Mouse (Mus musculus): ENCODE measurements around the gene Itgb2. TPM values are rescaled to one million over a fixed set of nuclear protein-coding genes. Genes with fewer than 3 reads are reported as not detected.
A peak's percentile ranks its signal among the peaks of the same experiment; 100 is the strongest.

The Itgb2 gene
- polyA plus RNA-seq, 1 experiment: 17.4 TPM

DNA sequence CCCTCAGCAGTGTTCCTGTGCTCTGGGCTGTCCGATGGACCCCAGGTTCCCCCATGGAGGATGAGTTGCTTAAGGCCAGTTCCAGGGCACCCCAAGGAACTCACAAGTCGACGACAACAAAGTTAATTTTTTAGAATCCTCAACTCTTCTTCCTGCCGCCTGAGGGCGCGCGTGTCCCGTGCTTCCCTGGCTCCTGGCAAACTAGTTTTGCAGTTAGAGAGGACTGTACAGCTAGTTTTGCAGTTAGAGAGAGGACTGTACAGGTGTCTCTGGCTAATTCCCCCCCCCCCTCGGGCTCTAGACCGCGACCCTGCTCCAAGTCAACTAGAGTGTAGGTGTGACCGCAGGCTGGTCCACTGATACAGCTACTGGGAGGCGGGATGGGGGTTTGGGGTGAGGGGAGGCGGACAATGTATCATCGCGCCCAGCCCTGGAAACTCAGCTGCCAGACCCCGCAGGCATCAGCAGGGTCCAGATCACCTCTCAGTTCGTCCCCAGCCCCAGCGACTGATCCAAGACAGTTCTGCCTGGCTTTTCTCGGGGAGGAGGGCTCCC, 12.9 kb upstream of the Itgb2 start:
- H3K27ac ChIP-seq (ENCODE audit: insufficient read depth, low read depth, low read length): no peak overlapping the region
- H3K36me3 ChIP-seq (ENCODE audit: control insufficient read depth, insufficient read depth, low read length): peaks cover 7% of the 10 kb centered on the region; the same call in 1 of the 2 replicates
- H3K4me1 ChIP-seq (ENCODE audit: control insufficient read depth, insufficient read depth, insufficient read length, low read length): peaks cover 8% of the 10 kb centered on the region; the same call in 1 of the 2 replicates
- no peak for TF ChIP-seq POLR2A (IDR thresholded peaks at IDR 0.05; ENCODE audit: low read depth, low read length)
- TF ChIP-seq CTCF (IDR thresholded peaks at IDR 0.05; ENCODE audit: extremely low read depth, insufficient read length, insufficient replicate concordance, low read depth, low read length): peak; percentile 96
- no peaks in the 10 kb centered on the region for H3K27me3 ChIP-seq (ENCODE audit: control insufficient read depth, insufficient read depth, low read length)
- 21% methylated on average over 20 of the region's 20 CpGs for WGBS
- no peak overlapping the region for H3K4me3 ChIP-seq (ENCODE audit: low read depth, low read length)

DNA sequence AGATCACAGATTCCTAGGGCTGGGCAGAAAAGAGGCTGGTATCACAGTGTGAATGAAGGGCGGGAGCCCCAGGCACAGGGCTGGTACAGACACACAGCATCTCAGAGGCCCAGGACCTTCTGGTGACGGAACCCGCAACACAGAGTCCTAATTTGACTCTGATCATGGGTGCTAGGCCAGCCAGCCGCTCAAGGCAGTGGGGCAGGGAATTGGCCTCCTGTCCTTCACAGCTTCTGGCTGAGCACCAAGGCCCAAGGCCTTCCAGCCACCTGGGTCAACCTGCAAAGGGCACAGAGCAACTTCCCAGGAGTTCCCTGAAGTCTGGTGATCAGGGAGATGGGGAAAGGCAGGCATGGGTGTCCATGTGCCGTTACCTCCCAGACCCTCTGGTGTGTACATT, 12.3 kb upstream of the Itgb2 start:
- 94% methylated on average over 5 of the region's 5 CpGs for whole genome bisulfite sequencing
- Histone ChIP-seq H3K36me3 (ENCODE audit: control insufficient read depth, insufficient read depth, low read length) (peaks cover 4% of the 10 kb centered on the region; the same call in 1 of the 2 replicates), H3K4me1 (ENCODE audit: control insufficient read depth, insufficient read depth, insufficient read length, low read length) (peaks cover 8% of the 10 kb centered on the region; the same call in 1 of the 2 replicates), H3K27ac (ENCODE audit: insufficient read depth, low read depth, low read length) (no peak overlapping the region), H3K4me3 (ENCODE audit: low read depth, low read length) (no peak overlapping the region), H3K27me3 (ENCODE audit: control insufficient read depth, insufficient read depth, low read length) (no peaks in the 10 kb centered on the region)
- TF ChIP-seq POLR2A (IDR thresholded peaks at IDR 0.05; ENCODE audit: low read depth, low read length): no peak
- no peak for TF ChIP-seq CTCF (IDR thresholded peaks at IDR 0.05; ENCODE audit: extremely low read depth, insufficient read length, insufficient replicate concordance, low read depth, low read length)

DNA sequence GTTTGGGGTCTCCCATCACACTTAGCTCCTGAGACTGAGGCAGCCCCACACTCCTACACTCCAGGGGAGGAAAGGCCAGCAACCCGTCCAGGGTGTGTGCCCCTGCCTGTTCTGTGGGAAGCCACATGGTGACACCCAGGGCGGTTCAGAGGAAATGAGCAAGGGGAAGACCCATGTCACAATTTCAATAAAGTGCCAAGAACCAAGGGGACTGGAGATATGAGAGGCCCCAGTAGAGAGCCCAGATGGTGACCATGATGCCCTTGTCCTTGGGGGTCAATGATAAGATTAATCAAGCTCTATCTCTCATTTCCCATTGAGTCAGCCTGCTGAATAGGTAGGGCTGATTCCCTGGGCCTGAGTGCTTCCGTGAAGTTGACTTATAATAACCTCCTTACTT, 10.9 kb upstream of the Itgb2 start:
- H3K4me3 ChIP-seq (ENCODE audit: low read depth, low read length): no peak overlapping the region
- H3K27me3 ChIP-seq (ENCODE audit: control insufficient read depth, insufficient read depth, low read length): no peaks in the 10 kb centered on the region
- no peak overlapping the region for H3K27ac ChIP-seq (ENCODE audit: insufficient read depth, low read depth, low read length)
- H3K4me1 ChIP-seq (ENCODE audit: control insufficient read depth, insufficient read depth, insufficient read length, low read length): peaks cover 8% of the 10 kb centered on the region; the same call in 1 of the 2 replicates
- TF ChIP-seq CTCF (IDR thresholded peaks at IDR 0.05; ENCODE audit: extremely low read depth, insufficient read length, insufficient replicate concordance, low read depth, low read length) (no peak), POLR2A (IDR thresholded peaks at IDR 0.05; ENCODE audit: low read depth, low read length) (no peak)
- WGBS: 77% methylated on average over 3 of the region's 3 CpGs
- no peaks in the 10 kb centered on the region for H3K36me3 ChIP-seq (ENCODE audit: control insufficient read depth, insufficient read depth, low read length)

DNA sequence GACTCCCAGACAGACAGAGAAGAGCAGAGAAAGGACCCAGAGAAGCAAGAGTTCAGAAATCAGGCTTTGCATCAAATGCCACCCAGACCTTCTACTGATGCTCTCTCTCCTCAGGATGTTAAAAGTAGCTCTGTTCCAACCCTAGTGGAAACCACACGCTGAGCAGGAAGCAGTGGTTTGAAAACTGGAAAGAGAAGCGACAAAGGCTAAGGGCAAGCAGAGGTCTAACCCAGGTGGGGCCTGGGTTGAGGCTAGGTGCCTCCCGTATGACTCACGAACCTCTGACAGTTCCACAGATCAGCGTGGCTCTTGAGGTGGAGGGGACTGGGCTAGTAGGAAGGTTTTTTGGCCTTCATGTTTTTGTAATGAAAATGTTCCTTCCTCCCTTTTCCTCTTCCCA, 9.6 kb upstream of the Itgb2 start:
- WGBS: 70% methylated on average over 5 of the region's 5 CpGs

DNA sequence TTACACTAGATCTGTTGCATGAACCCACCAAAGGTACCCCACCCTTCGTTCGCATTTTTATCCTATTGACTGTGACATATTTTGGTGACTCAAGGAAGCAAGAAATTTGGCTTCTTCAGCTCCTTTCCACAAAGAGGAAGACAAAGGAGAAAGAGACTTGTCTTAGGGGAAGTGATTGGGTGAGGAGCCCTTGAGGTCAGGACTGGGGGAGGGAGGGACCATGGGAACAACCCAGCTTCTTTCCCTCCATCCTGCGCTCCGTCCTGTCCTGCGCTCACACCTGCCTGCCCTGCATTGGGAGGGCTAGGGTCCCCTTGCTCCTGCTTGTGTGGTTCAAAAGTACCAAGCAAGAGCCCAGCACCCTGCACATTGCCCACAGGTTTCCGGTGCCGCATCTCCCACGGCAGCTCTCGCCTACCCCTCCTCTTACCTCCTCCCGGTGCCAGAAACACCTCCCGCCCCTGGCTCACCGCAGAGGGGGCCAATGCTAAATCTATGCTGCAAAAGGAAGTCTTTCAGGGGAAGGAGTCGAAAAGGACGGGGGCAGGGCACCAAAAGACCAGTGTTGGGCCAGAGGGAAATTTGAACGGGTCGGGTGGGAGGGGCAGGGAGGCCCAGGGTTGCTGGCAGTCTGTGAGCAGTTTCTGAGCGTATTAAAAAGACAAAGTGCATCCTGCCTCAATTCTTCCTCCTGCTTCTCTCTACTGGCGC, 7.9 kb upstream of the Itgb2 start:
- Histone ChIP-seq H3K4me3 (ENCODE audit: low read depth, low read length) (peak overlapping the region; percentile 34), H3K27me3 (ENCODE audit: control insufficient read depth, insufficient read depth, low read length) (no peaks in the 10 kb centered on the region), H3K4me1 (ENCODE audit: control insufficient read depth, insufficient read depth, insufficient read length, low read length) (no peaks in the 10 kb centered on the region), H3K27ac (ENCODE audit: insufficient read depth, low read depth, low read length) (peak overlapping the region; percentile 47), H3K36me3 (ENCODE audit: control insufficient read depth, insufficient read depth, low read length) (no peaks in the 10 kb centered on the region)
- no peak for TF ChIP-seq POLR2A (IDR thresholded peaks at IDR 0.05; ENCODE audit: low read depth, low read length)
- no peak for TF ChIP-seq CTCF (IDR thresholded peaks at IDR 0.05; ENCODE audit: extremely low read depth, insufficient read length, insufficient replicate concordance, low read depth, low read length)
- 32% methylated on average over 18 of the region's 18 CpGs for WGBS

More for the DNA sequence above, 9.6 kb upstream of the Itgb2 start:
- H3K4me3 ChIP-seq (ENCODE audit: low read depth, low read length): no peak overlapping the region
- TF ChIP-seq POLR2A (IDR thresholded peaks at IDR 0.05; ENCODE audit: low read depth, low read length) (no peak), CTCF (IDR thresholded peaks at IDR 0.05; ENCODE audit: extremely low read depth, insufficient read length, insufficient replicate concordance, low read depth, low read length) (no peak)
- no peaks in the 10 kb centered on the region for H3K36me3 ChIP-seq (ENCODE audit: control insufficient read depth, insufficient read depth, low read length)
- no peaks in the 10 kb centered on the region for H3K27me3 ChIP-seq (ENCODE audit: control insufficient read depth, insufficient read depth, low read length)
- H3K27ac ChIP-seq (ENCODE audit: insufficient read depth, low read depth, low read length): no peak overlapping the region
- H3K4me1 ChIP-seq (ENCODE audit: control insufficient read depth, insufficient read depth, insufficient read length, low read length): peaks cover 5% of the 10 kb centered on the region; the same call in 1 of the 2 replicates

DNA sequence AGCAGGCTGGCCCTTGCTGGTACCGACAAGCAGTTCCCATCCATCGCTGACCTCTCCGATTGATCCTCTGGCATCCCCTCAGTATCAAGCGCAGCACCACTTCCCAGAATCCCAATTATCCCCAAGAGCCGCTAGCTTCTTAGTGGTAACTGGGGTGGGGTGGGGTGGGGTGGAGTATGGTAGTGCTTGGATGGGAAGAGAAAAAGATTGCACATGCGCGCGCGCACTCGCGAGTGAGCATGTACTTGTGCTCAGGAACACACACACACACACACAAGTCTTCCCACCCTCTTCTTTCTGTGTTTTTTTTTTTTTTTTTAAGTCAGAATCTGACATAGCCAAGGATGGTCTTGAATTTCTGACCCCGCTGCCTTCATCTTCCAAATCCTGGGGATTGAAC, 7.3 kb upstream of the Itgb2 start:
- no peaks in the 10 kb centered on the region for H3K27me3 ChIP-seq (ENCODE audit: control insufficient read depth, insufficient read depth, low read length)
- no peaks in the 10 kb centered on the region for H3K36me3 ChIP-seq (ENCODE audit: control insufficient read depth, insufficient read depth, low read length)
- WGBS: 61% methylated on average over 12 of the region's 12 CpGs
- no peak for TF ChIP-seq CTCF (IDR thresholded peaks at IDR 0.05; ENCODE audit: extremely low read depth, insufficient read length, insufficient replicate concordance, low read depth, low read length)
- no peak for TF ChIP-seq POLR2A (IDR thresholded peaks at IDR 0.05; ENCODE audit: low read depth, low read length)
- no peak overlapping the region for H3K27ac ChIP-seq (ENCODE audit: insufficient read depth, low read depth, low read length)
- H3K4me3 ChIP-seq (ENCODE audit: low read depth, low read length): peak overlapping the region; percentile 34
- H3K4me1 ChIP-seq (ENCODE audit: control insufficient read depth, insufficient read depth, insufficient read length, low read length): no peaks in the 10 kb centered on the region

DNA sequence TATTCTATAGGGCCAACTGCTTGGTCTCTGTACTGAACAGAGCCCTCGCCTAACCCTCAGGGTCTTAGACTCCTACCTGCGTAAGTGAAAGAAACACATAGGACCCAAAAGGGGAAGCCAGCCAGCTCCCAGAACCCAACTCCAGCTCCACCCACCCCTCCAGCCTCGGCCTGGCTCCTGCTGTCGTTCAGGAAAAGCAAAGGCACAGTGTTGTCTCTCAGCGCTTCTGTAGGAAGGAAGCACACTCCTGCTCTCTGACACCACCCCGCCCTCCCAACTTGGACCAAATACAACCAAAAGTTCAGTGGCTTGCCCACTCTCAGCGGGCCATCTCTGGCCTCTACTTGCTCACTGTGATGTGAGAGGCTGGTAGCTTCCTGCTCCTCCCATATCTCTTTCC, 6.7 kb upstream of the Itgb2 start:
- Histone ChIP-seq H3K27me3 (ENCODE audit: control insufficient read depth, insufficient read depth, low read length) (no peaks in the 10 kb centered on the region), H3K4me3 (ENCODE audit: low read depth, low read length) (no peak overlapping the region), H3K36me3 (ENCODE audit: control insufficient read depth, insufficient read depth, low read length) (no peaks in the 10 kb centered on the region), H3K4me1 (ENCODE audit: control insufficient read depth, insufficient read depth, insufficient read length, low read length) (peaks cover 1% of the 10 kb centered on the region; the same call in 1 of the 2 replicates), H3K27ac (ENCODE audit: insufficient read depth, low read depth, low read length) (no peak overlapping the region)
- TF ChIP-seq CTCF (IDR thresholded peaks at IDR 0.05; ENCODE audit: extremely low read depth, insufficient read length, insufficient replicate concordance, low read depth, low read length) (no peak), POLR2A (IDR thresholded peaks at IDR 0.05; ENCODE audit: low read depth, low read length) (no peak)
- WGBS: 51% methylated on average over 7 of the region's 7 CpGs
